Mouse (Mus musculus): ENCODE data around the gene Gm8332.

- no peak for TF ChIP-seq CTCF (conservative IDR thresholded peaks at IDR 0.05; ENCODE audit: insufficient read depth, insufficient read length, low read depth, low read length)
- no peak for TF ChIP-seq POLR2A (IDR thresholded peaks at IDR 0.05; ENCODE audit: low read depth, low read length)
Measured at GRCm38 (mm10) chr12:88214641-88215040, 35.3 kb downstream of the Gm8332 start.

Measured in kidney, adult 2 months (tissue).